Comparison of ENCODE assay signal across 26 mouse cellular contexts in the genomic region with DNA sequence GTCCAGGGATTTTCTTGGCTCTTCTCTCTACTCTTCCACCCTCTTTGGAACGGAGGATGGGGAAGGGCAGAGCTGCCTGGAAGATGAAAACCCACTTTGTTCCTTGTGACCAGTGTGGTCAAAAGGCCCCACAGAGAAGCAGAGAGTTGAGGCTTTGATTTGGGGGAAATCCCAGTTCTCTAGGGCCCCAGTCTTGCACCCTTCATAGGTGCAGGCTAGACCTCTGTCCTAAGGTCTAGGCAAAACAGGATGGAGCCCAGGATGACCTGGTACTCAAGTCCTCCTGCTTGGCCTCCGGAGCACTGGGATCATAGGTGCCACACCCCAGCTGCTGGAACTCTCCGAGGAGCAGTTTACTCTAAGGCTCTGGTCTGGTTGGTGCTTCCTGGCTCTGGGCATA.
"Had no signal": no experiment of that assay in that cellular context is flagged by ENCODE, and none has a peak within 500 bp of the region (broad histone marks: within the 10 kb centered on the region; RNA-seq: fewer than 3 reads in every experiment).

No protein-coding gene starts in this region.

- H3K9ac ChIP-seq: heart, embryonic 12.5 days; hindbrain, embryonic 12.5 days; hindbrain, embryonic 15.5 days; kidney, embryonic 15.5 days; limb, embryonic 13.5 days; limb, embryonic 15.5 days; liver, embryonic 12.5 days; liver, embryonic 14.5 days had no signal

- ATAC-seq: intestine, embryonic 16.5 days; liver, embryonic 12.5 days had no signal

- H3K9me3 ChIP-seq: heart, embryonic 10.5 days; hindbrain, embryonic 10.5 days; hindbrain, embryonic 12.5 days; hindbrain, embryonic 15.5 days; kidney, embryonic 15.5 days; limb, embryonic 15.5 days; liver, embryonic 12.5 days had no signal

- H3K4me2 ChIP-seq: heart, embryonic 12.5 days; hindbrain, embryonic 12.5 days; hindbrain, embryonic 15.5 days; kidney, embryonic 15.5 days; limb, embryonic 13.5 days; limb, embryonic 15.5 days; liver, embryonic 12.5 days had no signal

- H3K4me1 ChIP-seq: heart, embryonic 12.5 days; hindbrain, embryonic 15.5 days; liver, embryonic 12.5 days had no signal

- H3K27ac ChIP-seq: gastrocnemius, adult 2 months; heart, embryonic 10.5 days; hindbrain, embryonic 10.5 days; hindbrain, embryonic 12.5 days; hindbrain, embryonic 15.5 days; kidney, embryonic 15.5 days; kidney, postnatal 0 days; liver, embryonic 12.5 days; liver, embryonic 14.5 days had no signal

- H3K4me3 ChIP-seq: gastrocnemius, adult 2 months; heart, embryonic 10.5 days; heart, embryonic 12.5 days; hindbrain, embryonic 10.5 days; hindbrain, embryonic 12.5 days; hindbrain, embryonic 15.5 days; kidney, embryonic 15.5 days; limb, embryonic 13.5 days; limb, embryonic 15.5 days; liver, embryonic 12.5 days had no signal

- DNase-seq: gastrocnemius, adult 2 months; gastrocnemius, postnatal 10 days; gastrocnemius, postnatal 25 days; heart, adult 18-20 months; heart, postnatal 10 days; heart, postnatal 4 days; kidney, adult 11 months; kidney, adult 2 months; kidney, adult 9 months; kidney, postnatal 14 days; kidney, postnatal 36 days; layer of hippocampus, adult 9-11 months; layer of hippocampus, postnatal 36 days; left cerebral cortex, postnatal 4 days had no signal

- H3K27me3 ChIP-seq: heart, embryonic 12.5 days; hindbrain, embryonic 12.5 days; hindbrain, embryonic 15.5 days; kidney, embryonic 15.5 days; limb, embryonic 13.5 days; limb, embryonic 15.5 days; liver, embryonic 12.5 days had no signal
